Mouse (Mus musculus) urinary bladder, postnatal 4 days (tissue): ENCODE results near the gene Tspan9.

Experiments used
- DNase-seq, 2 experiments: peaks; one replicate each; pipeline ENCODE4 v3.0.0; 2021 to 2022; ENCODE audit warnings: low spot score in 2 of 2

The Tspan9 gene

DNA sequence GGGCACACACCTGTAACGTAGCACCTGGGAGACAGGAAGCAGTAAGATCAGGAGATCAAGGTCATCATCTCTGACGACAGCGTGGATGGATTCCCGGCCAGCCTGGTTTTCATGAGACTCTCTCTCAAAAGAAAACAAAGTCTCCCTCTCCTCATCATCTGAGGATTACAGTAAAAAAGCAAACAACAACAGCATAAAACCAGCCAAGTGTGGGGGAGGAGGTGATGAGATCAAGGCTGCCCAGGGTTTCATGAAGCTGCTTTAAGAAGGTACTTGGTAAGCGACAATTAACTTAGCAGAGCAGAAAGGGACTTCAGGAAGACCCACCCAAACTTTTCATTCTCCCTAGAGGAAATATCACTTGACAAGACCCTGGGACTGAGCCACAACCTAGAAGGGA, 39.5 kb downstream of the Tspan9 start:
- DNase-seq = no peak

GRCm38 (mm10) chr6:128102296-128102999, 40.9 kb downstream of the Tspan9 start:
- no peak for DNase-seq

DNA sequence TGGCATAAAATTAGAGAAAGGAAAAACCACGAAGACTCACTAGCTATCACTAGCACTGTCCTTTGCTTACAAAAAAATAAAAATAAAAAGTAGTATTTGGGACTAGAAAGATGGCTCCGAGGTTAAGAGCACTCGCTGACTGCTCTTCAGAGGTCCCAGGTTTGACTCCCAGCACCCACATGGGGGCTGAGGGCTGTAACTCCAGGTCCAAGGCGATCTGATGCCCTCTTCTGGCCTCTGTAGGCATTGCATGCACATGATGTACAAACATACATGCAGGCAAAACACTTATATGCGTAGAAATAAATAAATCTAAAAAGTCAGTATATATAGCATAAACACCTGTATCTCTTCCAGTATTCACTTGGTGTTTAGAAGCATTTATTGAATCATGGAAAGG, 43.5 kb downstream of the Tspan9 start:
- DNase-seq = no peak

GRCm38 (mm10) chr6:128099190-128099589, 44.2 kb downstream of the Tspan9 start:
- no peak for DNase-seq

DNA sequence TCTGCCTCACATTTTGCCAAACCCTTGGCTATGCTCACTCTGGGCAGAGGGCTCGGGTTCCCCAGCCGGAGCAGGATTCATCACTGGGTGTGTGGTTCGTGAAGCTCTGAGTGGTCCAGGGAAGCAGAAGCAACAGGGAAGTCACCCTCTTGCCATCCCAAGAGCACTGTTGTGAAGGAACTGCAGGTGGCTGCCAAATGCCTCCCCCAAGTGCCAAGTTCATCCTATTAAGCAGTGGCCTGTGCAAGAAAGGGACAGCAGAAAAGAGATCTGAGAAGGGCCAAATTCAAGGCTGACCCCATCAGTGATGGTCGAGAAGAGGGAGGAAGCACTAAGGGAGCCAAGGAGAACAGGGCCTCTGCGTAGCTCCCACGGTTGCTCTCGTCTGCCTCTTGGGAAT, 46.9 kb downstream of the Tspan9 start:
- no peak for DNase-seq

DNA sequence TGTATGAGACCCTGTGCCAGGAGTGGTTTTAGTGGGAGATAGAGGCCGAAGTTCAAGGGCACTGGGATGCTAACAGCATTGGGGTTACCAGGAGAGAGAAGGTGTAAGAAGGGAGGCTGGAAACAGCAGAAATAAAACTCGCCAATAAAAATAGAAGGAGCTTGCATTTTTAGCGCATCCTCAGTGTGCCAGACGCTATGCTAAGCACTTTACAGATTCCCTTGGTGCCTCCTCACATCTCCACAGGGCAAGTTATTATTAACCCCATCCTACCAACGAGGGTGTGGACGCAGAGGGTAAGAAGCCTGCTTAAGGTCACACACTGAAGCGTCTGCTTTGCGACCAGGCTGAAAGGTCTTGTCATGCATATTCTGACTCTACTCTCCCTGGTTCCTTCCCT, 47.5 kb downstream of the Tspan9 start:
- DNase-seq = no peak

GRCm38 (mm10) chr6:128095131-128095530, 48.3 kb downstream of the Tspan9 start:
- DNase-seq = no peak

- DNase-seq = no peak
Observed at GRCm38 (mm10) chr6:128093856-128094628, 49.4 kb downstream of the Tspan9 start.

GRCm38 (mm10) chr6:128092621-128093020, 50.8 kb downstream of the Tspan9 start:
- DNase-seq = no peak

- no peak for DNase-seq
Observed at GRCm38 (mm10) chr6:128091833-128092166, 51.6 kb downstream of the Tspan9 start.

- DNase-seq = no peak
Observed at GRCm38 (mm10) chr6:128090985-128091832, 52.2 kb downstream of the Tspan9 start.

- peak; percentile 72 to 79 for DNase-seq
Observed at GRCm38 (mm10) chr6:128089770-128090702, 53.4 kb downstream of the Tspan9 start.

- DNase-seq = no peak
Observed at GRCm38 (mm10) chr6:128088746-128089523, 54.5 kb downstream of the Tspan9 start.

DNA sequence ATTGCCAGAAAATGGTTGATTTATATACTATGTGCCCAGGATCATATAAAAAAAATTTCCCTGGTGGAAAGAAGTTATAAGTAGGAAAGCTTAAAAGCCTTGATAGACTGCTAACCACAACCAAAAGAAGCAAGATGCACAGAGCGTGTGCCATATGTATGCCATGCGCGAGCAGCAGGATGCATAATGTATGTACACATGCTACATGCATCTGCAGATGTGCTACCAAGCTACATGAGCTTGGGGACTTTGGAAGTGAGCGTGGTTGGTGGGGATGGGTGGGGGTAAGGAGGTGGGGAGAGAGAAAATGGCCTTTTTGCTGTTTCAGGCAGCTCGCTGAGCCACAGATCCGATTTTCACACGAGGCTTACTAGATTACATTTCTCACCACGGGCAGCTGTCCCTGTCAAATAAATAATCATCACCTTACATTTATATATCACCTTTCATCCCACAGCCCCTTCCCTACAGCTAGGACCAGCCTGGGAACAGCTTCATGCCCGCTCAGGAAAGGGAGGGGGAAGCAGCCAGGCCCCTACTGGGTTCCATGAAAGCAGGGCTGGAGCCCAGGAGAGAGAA, 57.8 kb downstream of the Tspan9 start:
- no peak for DNase-seq

DNA sequence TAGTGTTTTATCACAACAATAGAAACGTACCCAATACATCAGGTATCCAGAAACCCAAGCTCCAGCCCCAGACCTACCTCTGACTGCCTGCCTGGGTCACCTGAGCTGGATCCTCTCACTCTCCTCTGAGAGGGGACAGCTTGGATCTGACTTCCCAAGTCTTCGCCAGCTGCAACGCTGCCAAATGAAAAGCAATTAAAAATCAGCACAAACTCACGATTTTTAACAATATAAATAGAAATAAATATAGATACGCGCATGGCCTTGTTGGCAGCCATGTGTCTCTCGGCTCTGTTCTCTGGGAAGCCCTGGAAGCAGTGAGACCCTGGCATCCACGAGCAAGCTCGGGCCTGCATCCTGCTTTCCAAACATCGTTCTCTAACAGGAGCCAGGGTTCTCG, 60.1 kb downstream of the Tspan9 start:
- no peak for DNase-seq

- DNase-seq = no peak
Observed at GRCm38 (mm10) chr6:128081781-128082180, 61.6 kb downstream of the Tspan9 start.

GRCm38 (mm10) chr6:128081293-128081692, 62.1 kb downstream of the Tspan9 start:
- no peak for DNase-seq

- DNase-seq = no peak
Observed at GRCm38 (mm10) chr6:128079576-128080224, 63.7 kb downstream of the Tspan9 start.

DNA sequence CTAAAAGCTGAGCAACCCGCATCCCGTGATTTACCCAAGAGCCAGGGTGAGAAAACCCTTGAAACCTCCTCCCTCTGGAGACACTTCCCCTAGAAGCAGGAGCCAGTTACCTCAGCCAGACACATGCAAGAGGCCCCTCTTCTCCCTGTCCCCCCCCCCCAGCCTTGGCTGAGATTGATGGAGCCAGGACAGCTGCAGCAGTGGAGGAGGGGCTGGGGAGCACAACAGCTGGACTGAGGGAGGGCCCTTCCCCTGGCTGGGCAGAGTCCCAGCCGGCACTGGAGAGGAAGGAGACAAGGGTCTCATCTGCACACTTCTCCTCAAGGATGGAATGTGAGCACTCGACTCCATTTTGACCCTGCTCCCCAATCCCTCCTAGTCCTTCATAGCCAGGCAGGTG, 64.9 kb downstream of the Tspan9 start:
- DNase-seq = peak in 1 of 2 experiments; percentile 63
